Mouse (Mus musculus) adrenal gland, postnatal 14 days (tissue): Measurements from ENCODE around the gene Gm20481. TPM values are rescaled to one million over a fixed set of nuclear protein-coding genes. Genes with fewer than 3 reads are reported as not detected.
"Not testable (repeated sequence)": the region's sequence is repeated elsewhere in the genome, so short reads cannot be mapped to it uniquely, and the experiment has no call there.

ENCODE experiments used
- DNase-seq: peaks from one replicate; pipeline ENCODE4 v3.0.0; 2021; ENCODE audit warnings: mixed read lengths
- long read RNA-seq, 2 experiments: library from polyadenylated mRNA; stranded (forward); transcript quantifications; one replicate each; pipeline ENCODE4 v2.0.0; 2021
- total RNA-seq: library from RNA; stranded (reverse); gene quantifications from 2 replicates; pipeline ENCODE4 v1.2.3, GENCODE M21; 2021

The Gm20481 gene
- not detected in 2 replicates for total RNA-seq
- long read RNA-seq, experiment 1, partial matches to known transcripts: 0 of 4 reads
- long read RNA-seq, experiment 1, other reads (novel, unspliced or antisense): 4 of 4 reads
- long read RNA-seq, experiment 2: 0 reads

DNA sequence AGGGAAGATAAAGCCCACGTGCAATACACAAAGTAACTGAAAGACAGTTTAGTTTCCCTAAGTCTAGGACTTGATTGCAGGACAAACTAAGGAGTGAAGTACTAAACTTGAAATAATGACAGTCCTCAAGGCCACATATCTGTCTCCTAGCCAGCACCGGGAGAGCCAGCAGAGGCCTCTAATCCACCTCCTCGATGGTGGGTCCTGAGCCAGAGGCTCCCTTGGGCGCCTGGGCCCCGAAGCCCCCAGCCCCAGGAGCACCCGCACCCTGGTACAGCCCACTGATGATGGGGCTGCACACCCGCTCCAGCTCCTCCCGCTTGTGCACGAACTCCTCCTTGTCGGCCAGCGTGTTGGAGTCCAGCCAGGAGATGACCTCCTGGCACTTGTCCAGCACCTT, at the start of gene Gm20481:
TSS of gene Gm20481 (plus strand) at position 91 of the 400 bp plus-strand sequence.
- DNase-seq: peak; percentile 31

DNA sequence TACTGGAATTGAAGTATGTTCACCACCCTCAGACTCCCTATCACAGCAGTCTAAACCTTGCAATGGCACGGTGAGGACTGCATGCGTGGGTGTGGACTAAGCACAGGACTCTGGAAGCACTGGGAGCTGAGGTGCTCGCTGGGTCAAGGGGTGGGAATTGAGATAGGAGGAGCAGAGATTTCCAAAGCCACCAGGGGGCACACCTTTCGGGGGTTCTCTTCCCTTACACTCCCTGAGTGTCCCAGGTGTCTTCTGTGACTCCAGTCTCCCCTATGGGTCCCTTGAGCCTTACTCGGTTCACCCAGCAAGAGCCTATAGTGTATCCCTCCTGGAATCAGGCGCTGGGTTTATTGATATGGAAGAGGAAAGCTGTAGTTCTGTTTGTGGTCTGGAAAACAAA, 46.8 kb upstream of the Gm20481 start:
- peak; percentile 31 for DNase-seq

DNA sequence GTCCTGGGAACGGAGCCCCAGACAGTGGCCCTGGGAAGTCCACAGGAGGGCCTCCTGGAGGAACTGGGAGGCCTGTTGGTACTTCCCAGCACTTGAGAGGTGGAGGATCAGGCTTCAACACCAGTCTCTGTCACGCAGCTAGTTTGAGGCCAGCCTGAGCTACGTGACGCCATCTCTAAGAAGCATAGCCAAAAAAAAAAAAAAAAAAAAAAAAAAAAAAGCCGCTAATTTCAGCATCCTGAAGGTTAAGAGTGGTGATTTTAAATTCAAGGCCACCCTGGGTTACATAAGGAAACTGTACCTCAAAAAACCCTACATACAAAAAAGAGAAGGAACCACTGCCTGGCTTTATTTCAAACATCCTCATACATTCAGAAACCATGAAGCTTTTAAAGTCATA, 45.5 kb upstream of the Gm20481 start:
- DNase-seq: no peak

DNA sequence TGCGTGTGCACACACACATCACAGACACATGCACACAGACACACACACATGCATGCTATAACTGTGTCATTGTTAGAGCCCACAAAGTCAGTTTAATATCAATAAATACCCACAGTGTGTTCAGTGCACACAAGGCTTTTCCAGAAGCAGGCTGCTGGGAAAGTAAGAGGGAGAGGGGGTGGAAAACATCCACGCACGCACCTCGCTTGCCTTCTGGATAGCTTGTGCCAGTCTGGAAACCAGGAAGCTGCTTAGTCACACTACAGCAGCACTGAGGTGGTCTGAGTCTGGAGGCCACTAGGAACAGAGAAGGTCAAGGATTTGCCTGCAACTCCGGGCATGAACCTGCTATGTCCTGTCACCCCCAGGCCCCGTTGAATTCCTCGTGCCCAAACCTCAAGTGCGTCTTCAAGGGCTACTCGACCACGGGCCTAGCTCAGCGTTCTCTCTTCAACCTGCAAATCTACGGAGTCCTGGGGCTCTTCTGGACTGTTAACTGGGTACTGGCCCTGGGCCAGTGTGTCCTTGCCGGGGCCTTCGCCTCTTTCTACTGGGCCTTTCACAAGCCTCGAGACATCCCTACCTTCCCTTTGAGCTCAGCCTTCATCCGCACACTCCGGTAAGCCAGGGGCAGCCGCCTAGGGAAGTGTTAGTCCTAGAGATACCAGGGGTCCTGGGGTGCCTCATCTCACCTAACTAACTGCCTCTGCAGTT, 42.2 kb upstream of the Gm20481 start:
- peak; percentile 73 for DNase-seq

DNA sequence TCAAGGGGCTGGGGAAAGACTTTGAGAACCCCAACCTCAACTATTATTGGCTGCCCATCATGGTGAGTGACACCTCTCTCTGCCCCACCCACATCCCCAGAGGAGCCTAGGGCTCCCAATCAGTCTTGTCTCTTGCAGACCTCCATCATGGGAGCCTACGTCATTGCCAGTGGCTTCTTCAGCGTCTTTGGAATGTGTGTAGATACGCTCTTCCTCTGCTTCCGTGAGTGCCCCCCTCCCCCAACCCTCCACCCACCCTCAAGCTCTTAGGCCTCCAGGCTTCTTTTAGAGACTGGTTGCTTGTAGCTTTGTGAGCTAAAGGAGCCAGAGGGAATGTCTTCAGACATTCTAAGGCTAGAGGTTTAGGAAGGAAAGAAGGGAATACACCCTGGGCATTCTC, 40.9 kb upstream of the Gm20481 start:
- DNase-seq: no peak

DNA sequence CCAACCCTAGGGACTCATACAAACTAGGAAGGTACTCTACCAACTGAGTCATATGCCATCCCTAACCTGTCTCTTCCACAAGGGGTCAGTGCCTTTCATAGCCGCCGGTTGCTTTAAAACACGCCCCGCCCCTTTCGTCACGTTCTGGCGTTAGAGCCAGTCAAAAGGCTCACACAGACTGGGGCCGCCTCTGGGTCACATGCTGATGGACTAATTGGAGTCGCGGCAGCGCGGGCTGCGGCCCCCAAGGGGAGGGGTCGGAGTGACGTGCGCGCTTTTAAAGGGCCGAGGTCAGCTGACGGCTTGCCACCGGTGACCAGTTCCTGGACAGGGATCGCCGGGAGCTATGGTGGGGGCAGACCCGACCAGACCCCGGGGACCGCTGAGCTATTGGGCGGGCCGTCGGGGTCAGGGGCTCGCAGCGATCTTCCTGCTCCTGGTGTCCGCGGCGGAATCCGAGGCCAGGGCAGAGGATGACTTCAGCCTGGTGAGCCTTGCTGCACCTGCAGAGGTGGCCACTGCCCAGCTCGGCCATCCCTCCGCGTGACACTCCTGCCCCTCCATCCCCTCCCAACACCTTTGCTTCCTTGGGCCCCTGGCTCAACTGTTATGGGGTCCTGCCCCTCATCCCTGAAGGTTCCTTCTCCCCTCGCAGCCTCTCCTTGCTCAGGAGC, 38.5 kb upstream of the Gm20481 start, which contains the start of gene Neu1:
TSS of gene Neu1 (plus strand) at position 193 of the 674 bp plus-strand sequence.
- peak; percentile 99 for DNase-seq

DNA sequence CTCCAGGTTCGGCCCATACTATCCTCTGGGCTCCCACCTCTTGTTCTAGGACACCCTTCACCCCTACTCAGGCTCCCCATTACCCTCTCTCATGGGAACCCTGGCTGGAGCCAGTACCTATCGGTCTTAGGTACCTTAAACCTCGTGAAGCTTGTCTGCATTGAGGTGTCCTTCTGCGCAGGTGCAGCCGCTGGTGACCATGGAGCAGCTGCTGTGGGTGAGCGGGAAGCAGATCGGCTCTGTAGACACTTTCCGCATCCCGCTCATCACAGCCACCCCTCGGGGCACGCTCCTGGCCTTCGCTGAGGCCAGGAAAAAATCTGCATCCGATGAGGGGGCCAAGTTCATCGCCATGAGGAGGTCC, 38.0 kb upstream of the Gm20481 start:
- DNase-seq: peak; percentile 40

DNA sequence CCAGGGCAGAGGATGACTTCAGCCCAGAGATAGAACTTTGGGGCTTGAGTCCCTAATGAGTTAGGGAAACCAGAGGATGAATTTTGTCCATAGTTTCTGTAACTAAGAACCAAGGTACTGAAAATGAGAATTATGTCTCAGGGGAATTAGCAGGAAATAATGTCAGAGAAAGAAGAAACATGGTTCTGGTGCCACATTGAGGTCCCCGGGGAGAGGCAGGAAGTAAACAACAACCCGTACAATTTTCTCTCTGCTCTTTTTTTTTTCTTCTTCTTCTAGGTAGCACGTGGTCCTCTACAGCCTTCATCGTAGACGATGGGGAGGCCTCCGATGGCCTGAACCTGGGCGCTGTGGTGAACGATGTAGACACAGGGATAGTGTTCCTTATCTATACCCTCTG, 37.4 kb upstream of the Gm20481 start:
- no peak for DNase-seq

DNA sequence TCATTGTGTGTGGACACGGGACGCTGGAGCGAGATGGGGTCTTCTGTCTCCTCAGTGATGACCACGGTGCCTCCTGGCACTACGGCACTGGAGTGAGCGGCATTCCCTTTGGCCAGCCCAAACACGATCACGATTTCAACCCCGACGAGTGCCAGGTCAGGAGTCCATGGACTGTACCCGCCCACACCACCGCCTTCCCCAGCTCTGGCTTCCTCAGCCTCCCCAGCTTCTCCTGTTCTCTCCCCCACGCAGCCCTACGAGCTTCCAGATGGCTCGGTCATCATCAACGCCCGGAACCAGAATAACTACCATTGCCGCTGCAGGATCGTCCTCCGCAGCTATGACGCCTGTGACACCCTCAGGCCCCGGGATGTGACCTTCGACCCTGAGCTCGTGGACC, 35.7 kb upstream of the Gm20481 start:
- no peak for DNase-seq

DNA sequence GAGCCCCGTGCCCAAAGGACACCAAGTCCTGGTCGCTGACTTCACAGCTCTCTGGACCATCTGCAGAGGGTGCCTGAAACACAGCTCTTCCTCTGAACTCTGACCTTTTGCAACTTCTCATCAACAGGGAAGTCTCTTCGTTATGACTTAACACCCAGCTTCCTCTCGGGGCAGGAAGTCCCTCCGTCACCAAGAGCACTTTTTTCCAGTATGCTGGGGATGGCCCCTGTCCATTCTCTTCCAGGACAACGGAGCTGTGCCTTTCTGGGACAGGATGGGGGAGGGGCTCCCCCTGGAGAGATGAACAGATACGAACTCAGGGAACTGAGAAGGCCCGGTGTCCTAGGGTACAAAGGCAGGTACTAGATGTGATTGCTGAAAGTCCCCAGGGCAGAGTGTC, 34.9 kb upstream of the Gm20481 start:
- peak; percentile 48 for DNase-seq

DNA sequence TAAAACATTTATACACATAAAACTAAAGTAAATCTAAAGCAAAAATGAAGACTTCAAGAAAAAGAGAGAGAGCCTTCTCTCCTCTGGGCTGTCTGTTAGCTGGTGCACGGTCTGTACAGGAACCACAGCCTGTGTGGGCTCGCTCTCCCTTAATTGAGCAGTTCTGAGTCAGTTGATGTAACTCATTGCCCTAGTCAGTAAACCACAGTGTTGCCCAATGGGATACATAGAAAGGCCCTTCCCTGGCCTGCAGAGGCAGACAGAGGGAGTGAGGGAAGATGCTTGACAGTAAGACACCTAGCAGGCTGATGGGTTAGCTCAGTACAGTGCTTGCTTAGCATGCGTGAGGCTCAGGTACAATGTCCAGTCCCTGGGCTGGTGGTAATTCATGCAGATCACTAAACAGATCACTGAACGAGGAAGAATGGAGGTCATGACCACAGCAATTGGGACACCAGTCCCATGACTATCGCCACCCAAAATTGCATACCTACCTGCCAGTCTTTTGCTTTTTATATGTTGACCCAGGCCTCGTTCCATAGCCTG, 31.7 kb upstream of the Gm20481 start:
- DNase-seq: no peak

DNA sequence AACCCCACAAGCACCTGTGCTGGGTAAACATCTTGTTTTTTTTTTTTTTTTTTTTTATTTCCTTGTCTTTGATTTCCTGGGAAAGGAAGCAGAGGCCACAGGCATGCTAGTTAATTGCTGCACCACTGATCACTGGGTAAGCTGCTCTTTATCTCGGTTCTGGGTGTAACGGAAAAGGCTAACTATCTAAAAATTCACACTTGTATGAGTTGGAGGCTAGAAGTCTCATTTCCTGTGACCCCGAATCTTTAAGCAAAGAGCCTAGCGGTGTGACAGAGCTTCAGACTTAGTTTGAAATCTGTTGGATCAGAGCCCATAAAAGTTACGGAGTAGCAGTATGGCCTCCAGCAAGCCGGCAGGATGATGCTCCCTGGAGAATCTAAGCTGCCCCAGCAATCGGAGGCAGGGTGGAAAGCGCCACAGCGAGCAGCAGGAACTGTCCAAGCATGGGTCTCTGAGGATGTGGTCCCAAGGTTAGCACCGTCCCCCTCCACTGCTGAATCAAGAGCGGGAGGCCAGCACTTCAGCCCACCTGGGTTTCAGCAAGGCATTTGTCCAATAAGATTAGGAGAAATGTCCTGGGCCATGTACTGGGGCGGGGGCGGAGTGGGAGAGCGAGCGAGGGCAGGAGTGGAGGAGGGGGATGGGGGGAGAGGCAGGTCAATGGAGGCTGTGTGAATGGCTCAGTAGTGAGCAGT, 28.2 kb upstream of the Gm20481 start:
- DNase-seq: peak; percentile 53

DNA sequence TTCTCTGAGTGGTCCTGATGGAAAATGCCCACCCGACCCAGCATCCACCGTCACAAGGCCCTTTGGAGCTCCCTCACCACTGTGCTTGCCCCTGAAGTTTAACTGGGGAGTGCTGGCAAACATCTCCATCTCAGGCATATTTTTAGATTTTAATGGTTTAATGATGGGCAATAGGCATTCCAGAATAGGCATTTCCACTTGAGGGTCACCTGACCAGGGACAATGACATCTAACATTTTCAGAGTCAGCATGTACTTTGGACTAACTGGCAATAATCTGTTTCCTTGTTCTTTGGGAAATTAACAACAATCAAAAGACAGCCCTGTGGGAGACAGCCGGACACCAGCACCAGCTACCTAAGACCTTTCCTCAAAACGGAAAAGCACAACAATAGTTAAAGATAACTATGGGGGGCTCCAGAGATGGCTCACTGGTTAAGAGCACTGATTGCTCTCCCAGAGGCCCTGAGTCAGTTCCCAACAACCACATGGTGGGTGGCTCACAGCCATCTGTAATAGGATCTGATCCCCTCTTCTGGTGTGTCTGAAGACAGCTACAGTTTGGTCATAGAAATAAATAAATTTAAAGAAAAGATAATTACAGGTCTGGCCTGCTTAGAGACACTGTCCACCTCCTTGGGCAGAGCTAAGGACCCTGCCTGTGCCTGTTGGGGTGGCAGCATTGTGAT, 26.4 kb upstream of the Gm20481 start:
- DNase-seq: no peak

DNA sequence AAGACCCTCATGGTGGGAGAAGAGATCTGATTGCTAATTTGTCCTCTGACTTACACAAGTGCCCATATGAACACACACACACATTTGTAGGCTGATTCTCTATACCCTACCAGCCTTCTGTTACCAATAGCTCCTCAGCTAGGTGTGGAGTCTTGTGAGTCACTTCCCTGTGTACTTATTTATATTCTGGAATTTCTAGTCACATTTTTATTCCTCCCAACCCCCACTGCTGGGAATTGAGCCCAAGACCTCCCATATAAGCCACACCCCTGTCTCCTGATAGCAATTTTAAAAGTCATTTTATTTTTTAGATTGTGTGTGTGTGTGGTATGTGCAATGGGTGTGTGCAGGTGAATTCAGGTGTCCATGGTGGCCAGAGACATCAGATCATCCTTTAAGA, 25.4 kb upstream of the Gm20481 start:
- no peak for DNase-seq

DNA sequence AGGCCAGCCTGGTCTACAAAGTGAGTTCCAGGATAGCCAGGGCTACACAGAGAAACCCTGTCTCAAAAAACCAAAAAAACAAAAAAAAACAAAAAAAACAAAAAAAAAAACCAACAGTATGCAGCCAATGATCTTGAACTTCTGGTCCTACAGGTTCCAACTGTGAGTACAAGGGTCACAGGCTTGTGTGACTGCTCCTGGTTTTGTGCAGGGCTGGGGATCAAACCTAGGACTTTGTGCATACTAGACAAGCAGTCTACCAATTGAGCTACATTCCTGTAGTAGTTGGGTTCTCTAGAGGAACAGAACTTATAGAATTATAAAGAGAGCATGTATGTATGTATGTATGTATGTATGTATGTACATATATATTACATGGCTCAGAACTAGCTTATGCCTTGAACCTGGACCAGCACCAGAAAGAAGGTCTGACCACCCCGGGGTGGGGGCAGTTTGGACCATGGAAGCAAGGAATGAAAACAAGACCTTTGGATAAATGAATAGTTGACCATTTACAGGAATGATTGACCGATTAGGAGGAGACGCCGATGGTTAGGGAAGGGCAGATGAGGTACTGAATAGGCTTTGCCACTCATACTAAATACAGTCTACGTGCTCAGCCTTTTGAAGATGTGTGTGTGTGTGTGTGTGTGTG, 23.1 kb upstream of the Gm20481 start:
- DNase-seq: no peak

DNA sequence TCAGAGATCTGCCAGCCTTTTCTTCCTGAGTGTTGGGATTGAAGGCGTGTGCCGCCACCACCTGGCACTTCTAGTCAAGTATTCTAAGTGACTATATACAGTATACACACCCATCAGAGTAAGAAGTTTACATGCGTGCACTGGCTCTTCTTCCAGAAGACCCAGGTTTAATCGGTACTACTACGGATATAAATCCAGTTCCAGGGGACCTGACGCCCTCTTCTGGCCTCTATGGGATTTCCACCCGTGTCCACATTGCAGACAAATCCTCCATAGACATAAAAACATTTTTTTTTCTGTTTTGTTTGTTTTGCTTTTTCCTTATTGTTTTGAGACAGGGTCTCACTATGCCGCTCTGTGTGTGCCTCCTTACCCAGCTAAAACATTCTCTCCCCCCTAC, 22.1 kb upstream of the Gm20481 start:
- DNase-seq: peak; percentile 64

DNA sequence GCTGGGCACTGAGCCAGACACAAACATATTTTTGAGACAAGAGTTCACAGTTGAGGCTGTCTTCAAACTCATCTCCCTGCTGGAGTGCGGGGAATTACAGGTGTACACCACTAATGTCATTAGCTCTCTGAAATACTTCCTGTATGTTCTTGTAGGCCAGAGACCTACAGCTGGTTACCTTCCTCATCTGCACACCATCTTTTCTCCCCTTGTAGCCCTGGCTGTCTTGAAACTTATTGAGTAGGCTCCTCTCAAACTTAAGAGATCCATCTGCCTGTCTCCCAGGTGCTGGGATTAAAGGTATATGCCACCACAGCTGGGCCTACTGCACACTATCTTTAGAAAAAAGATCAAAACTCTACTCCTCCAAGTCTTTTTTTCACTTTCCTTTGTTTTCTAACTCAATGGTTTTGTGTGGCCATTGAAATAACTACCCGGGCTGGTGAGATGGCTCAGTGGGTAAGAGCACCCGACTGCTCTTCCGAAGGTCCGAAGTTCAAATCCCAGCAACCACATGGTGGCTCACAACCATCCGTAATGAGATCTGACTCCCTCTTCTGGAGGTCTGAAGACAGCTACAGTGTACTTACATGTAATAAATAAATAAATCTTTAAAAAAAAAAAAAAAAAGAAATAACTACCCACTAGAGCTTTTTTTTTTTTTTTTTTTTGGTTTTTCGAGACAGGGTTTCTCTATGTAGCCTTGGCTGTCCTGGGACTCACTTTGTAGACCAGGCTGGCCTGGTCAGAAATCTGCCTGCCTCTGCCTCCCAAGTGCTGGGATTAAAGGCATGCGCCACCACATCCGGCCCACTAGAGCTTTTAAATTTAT, 20.8 kb upstream of the Gm20481 start:
- not testable (repeated sequence) for DNase-seq

DNA sequence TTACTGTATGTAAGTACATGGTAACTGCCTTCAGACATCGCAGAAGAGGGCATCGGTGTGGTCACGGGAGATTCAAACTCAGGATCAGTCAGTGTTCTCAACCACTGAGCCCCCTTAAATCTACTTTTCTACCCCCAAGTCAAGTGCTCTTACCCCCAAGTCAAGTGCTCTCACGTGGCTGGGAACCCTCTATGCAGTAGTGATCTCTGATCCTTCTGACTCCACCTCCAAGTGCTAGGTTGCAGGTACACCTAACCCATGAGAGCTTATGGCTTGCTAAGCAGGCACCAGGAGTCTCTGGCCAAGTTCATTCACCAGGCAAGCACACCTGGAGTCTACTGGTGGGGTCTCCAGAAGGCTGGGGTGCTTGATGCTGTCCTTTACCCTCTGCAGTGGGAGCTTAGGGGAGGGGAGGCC, 20.2 kb upstream of the Gm20481 start:
- no peak for DNase-seq

DNA sequence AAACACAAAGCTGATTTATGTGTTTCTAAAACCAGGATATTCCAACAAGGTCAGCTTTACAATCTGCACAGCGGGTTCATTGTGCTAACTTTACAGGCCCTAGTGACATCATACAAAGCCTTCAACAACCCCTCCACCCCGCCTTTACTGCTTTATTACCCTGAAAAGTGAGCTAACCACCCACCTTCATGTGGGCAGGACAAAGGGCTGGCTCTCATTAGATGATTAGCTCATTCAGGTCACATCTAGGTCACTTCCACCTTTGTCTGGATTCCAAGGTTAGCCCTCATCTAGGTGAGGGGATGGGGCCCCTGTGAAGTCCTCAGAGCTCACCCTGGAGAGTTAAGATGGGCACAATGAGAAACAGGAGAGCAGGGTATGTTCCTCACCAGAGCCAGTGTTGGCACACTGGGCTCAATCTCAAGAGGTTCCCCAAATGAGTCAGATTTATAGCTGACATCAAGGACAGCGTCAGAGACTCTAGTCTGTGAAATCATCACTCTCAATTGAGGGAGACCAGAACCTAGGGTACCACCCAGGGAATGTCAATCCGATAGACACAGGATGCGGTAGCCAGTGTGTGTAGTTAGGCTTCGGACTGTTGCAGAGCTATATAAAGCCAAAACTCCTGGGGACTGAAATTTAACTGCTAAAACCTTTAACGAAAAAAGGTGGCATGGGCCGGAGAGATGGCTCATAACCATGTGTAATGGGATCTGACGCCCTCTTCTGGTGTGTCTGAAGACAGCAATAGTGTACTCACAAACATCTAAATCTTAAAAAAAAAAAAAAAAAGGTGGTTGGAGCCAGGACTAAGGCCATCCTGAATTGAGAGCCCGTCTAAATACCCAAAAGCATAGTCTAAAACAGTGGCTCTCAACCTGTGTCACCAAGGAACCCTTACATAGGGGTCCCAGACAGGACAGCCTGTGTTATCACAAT, 18.9 kb upstream of the Gm20481 start:
- peak; percentile 24 for DNase-seq
